Mouse (Mus musculus) ES-Bruce4 (cell line): ENCODE measurements around the gene Vars.

Experiments used
- CTCF ChIP-seq: IDR thresholded peaks from one replicate; pipeline ENCODE4 v1.8.1; 2011; ENCODE audit warnings: low read depth, low read length
- EP300 ChIP-seq: IDR thresholded peaks from 2 replicates; pipeline ENCODE4 v1.6.1; 2011; ENCODE audit warnings: low read depth, low read length; ENCODE audit not compliant: insufficient read depth
- POLR2A ChIP-seq: IDR thresholded peaks from one replicate; pipeline ENCODE4 v1.8.1; 2011; ENCODE audit warnings: low read length; ENCODE audit not compliant: insufficient read depth

GRCm38 (mm10) chr17:35021163-35021808, 20.5 kb downstream of the Vars start:
- TF ChIP-seq EP300 (peak; percentile 17; the same call in 1 of the 2 replicates), CTCF (peak; percentile 99), POLR2A (no peak)
